Mouse (Mus musculus): ENCODE data around the gene Lamc3. TPM values are rescaled to one million over a fixed set of nuclear protein-coding genes. Genes with fewer than 3 reads are reported as not detected.
"Not testable (repeated sequence)": the region's sequence is repeated elsewhere in the genome, so short reads cannot be mapped to it uniquely, and the experiment has no call there.

The Lamc3 gene
- polyA plus RNA-seq, 1 experiment from 2014 or later: 1.7 TPM

DNA sequence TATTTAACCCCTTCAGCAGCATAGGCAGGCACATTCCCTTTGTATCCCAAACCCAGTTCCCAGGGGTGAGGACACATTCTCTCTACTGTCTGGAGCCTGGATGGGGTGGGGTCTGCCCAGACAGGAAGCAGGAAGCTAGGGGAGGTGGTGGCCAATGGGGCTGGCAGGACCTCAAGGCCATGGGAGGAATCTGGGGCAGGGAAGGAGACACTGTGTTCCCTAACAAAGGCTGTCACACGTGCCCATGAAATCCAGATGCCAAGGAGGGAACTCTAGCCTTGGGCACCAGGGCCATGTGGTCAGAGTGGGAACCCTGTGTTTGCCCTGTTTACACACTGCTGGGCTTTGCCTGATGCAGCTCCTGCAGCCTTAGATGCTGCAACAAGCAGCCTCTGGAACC, 1.8 kb downstream of the Lamc3 start:
- DNase-seq (ENCODE audit: low spot score): no peak
- Histone ChIP-seq H3K4me3 (no peak overlapping the region), H3K4me1 (peaks cover 15% of the 10 kb centered on the region), H3K36me3 (no peaks in the 10 kb centered on the region), H3K27me3 (ENCODE audit: insufficient read depth, poor library complexity, severe bottlenecking) (peaks cover 82% of the 10 kb centered on the region), H3K9me3 (no peaks in the 10 kb centered on the region), H3K27ac (no peak overlapping the region)
- WGBS: 33% methylated on average over 1 of the region's 1 CpGs

GRCm38 (mm10) chr2:31891219-31891618, 4.1 kb downstream of the Lamc3 start:
- no peak overlapping the region for H3K27ac ChIP-seq
- H3K9me3 ChIP-seq: no peaks in the 10 kb centered on the region
- peaks cover 20% of the 10 kb centered on the region for H3K4me1 ChIP-seq
- 81% methylated on average over 2 of the region's 2 CpGs for WGBS
- peaks cover 58% of the 10 kb centered on the region for H3K27me3 ChIP-seq (ENCODE audit: insufficient read depth, poor library complexity, severe bottlenecking)
- no peak for DNase-seq (ENCODE audit: low spot score)
- H3K4me3 ChIP-seq: no peak overlapping the region
- no peaks in the 10 kb centered on the region for H3K36me3 ChIP-seq

DNA sequence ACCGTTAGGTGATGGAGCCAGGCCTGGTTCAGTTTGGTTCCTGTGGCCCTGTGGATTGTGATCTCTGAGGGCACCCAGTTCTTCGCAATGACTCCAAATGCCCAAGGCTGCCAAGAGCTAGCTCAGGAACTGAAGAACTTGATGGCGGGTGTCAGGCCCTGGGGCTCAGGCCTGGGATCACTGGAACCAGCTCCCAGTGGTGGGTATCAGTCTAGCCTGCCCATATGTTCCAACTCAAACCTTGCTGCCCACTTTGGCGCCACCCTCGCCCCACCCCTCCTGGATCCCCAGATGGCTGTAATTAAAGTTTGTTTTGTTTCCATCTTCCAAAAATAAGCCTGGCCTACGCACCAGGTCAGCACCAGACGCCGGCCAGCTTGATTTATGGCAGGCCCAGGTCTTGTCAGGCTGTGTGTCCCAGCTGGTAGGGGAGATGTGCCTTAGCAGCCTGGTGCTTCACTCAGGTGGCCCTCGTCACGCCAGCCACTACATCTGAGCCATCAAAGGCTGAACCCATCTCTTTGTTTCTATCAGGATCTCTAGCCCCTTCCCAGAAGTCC, 6.1 kb downstream of the Lamc3 start:
- DNase-seq (ENCODE audit: low spot score): no peak
- no peaks in the 10 kb centered on the region for H3K36me3 ChIP-seq
- H3K27ac ChIP-seq: no peak overlapping the region; the same call in 1 of the 2 replicates
- H3K4me1 ChIP-seq: peaks cover 11% of the 10 kb centered on the region; the same call in 1 of the 2 replicates
- peaks cover 38% of the 10 kb centered on the region for H3K27me3 ChIP-seq (ENCODE audit: insufficient read depth, poor library complexity, severe bottlenecking)
- H3K4me3 ChIP-seq: no peak overlapping the region
- no peaks in the 10 kb centered on the region for H3K9me3 ChIP-seq
- 72% methylated on average over 10 of the region's 10 CpGs for WGBS

DNA sequence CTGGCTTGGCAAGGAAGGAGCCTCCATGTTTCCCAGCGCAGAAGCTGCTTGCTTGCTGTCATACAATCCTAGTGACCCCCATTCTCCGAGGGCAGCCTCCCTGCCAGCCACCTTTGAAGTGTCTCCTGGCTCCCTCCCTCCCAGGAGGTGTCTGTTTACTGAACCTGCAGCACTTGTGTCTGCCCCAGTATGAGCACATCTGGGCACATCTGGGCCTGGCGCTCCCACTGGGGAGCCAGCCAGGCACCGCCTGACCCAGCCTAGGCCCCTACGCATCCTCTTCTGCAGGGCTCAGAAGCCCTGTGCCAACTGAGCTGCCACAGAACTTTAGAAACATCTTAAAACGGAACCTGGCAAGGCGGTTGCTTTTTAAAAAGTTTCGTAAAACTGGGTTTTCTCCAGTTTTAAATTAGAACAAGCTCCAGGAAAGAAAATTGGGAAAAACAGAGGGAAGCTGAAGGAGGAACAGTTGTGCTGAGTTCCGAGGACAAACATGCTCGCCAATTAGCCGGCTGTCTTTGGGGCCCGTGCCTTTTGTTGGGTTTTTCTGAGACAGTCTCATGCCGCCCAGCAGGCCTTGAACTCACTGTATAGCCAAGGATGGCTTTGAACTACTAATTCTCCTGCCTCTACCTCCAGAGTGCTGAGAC, 7.3 kb downstream of the Lamc3 start:
- 57% methylated on average over 13 of the region's 13 CpGs for WGBS
- Histone ChIP-seq H3K36me3 (no peaks in the 10 kb centered on the region), H3K4me3 (no peak overlapping the region), H3K4me1 (peaks cover 11% of the 10 kb centered on the region; the same call in 1 of the 2 replicates), H3K27me3 (ENCODE audit: insufficient read depth, poor library complexity, severe bottlenecking) (peaks cover 27% of the 10 kb centered on the region), H3K27ac (no peak overlapping the region; the same call in 1 of the 2 replicates), H3K9me3 (no peaks in the 10 kb centered on the region)
- DNase-seq (ENCODE audit: low spot score): no peak

- no peaks in the 10 kb centered on the region for H3K36me3 ChIP-seq
- peaks cover 26% of the 10 kb centered on the region for H3K27me3 ChIP-seq (ENCODE audit: insufficient read depth, poor library complexity, severe bottlenecking)
- 67% methylated on average over 4 of the region's 4 CpGs for WGBS
- no peak overlapping the region for H3K27ac ChIP-seq
- DNase-seq (ENCODE audit: low spot score): no peak
- H3K4me1 ChIP-seq: peaks cover 40% of the 10 kb centered on the region
- no peak overlapping the region for H3K4me3 ChIP-seq
- H3K9me3 ChIP-seq: no peaks in the 10 kb centered on the region
These were observed 13.8 kb downstream of the Lamc3 start for GRCm38 (mm10) chr2:31900932-31901331.

DNA sequence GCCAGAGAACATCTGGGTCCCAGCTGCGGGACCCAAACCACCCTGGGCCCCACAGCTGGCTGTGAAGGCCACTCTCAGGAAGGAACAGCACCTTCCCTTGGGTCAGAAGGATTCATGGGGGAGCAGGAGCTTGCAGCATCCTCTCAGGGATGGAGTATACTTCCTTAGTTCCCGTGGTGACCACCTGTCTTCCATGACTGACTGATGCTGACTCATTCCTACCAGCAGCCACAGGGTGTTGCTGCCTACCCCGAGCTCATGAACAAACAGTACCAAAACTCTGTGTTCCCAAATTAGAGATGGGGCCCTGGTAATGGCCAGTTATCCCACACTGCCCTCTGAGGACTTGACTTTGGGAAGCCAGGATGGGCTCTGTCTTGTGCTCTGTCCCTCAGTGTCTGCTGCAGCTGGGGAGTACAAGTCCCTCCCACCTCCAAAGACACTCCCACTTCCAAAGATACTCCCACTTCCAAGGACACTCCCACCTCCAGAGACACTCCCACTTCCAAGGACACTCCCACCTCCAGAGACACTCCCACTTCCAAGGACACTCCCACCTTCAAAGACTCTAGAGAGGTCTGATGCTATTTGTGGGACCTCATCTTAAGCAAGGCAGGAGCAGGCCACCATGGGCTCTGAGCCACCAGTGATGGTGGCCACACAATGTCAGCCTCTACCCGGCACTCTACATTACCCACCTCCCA, 14.7 kb downstream of the Lamc3 start:
- Histone ChIP-seq H3K27ac (peak overlapping the region; percentile 16; the same call in 1 of the 2 replicates), H3K27me3 (ENCODE audit: insufficient read depth, poor library complexity, severe bottlenecking) (peaks cover 29% of the 10 kb centered on the region), H3K36me3 (no peaks in the 10 kb centered on the region), H3K4me3 (no peak overlapping the region), H3K9me3 (no peaks in the 10 kb centered on the region), H3K4me1 (peaks cover 44% of the 10 kb centered on the region)
- WGBS: 51% methylated on average over 4 of the region's 4 CpGs
- no peak for DNase-seq (ENCODE audit: low spot score)

DNA sequence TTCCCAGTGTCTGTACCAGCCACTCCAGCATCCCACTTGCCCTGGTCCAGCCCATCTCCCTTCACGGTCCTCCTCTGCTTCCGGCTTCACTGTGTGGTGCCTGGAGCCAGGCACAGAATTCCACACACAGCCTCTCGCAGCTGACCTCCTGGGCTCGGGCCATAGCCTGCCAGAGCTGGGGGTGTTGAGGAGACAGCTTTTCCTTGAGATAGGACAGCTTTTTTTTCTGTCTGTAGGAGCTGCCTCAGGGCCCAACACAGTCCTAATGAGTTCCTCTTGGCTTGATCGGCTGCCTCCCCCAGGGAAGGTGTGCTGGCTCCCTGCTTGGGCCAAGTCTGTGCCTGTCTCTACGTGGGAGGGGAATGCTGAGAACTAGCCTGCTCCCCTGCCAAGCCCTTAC, 17.0 kb downstream of the Lamc3 start:
- peak overlapping the region; percentile 69 for H3K27ac ChIP-seq
- no peak overlapping the region for H3K4me3 ChIP-seq
- no peaks in the 10 kb centered on the region for H3K9me3 ChIP-seq
- 13% methylated on average over 6 of the region's 6 CpGs for WGBS
- peaks cover 29% of the 10 kb centered on the region for H3K27me3 ChIP-seq (ENCODE audit: insufficient read depth, poor library complexity, severe bottlenecking)
- peaks cover 41% of the 10 kb centered on the region for H3K4me1 ChIP-seq
- peak; percentile 90 for DNase-seq (ENCODE audit: low spot score)
- no peaks in the 10 kb centered on the region for H3K36me3 ChIP-seq

DNA sequence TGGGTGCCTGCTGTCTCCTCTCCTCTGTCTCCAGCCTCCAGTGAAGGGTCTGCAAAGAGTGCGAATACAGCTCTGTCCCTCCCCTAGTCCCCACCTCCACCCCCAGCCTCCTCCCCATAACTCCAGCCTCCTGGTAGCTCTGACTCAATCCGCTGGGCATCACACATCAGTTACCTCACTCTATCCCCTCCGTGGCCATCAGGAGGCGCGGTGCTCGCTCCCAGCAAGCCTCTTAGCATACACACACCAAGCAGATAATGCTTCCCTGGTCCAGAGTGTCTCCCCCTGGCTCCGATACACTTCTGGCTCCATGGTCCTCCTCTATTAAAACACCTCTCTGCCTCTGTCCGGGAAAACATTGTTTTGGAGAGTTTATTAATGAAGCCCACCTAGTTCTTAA, 17.5 kb downstream of the Lamc3 start:
- H3K27me3 ChIP-seq (ENCODE audit: insufficient read depth, poor library complexity, severe bottlenecking): peaks cover 29% of the 10 kb centered on the region
- peaks cover 41% of the 10 kb centered on the region for H3K4me1 ChIP-seq
- DNase-seq (ENCODE audit: low spot score): peak; percentile 85
- H3K9me3 ChIP-seq: no peaks in the 10 kb centered on the region
- no peak overlapping the region for H3K4me3 ChIP-seq
- H3K27ac ChIP-seq: peak overlapping the region; percentile 69; the same call in 1 of the 2 replicates
- no peaks in the 10 kb centered on the region for H3K36me3 ChIP-seq
- 8% methylated on average over 8 of the region's 8 CpGs for WGBS

- Histone ChIP-seq H3K9me3 (no peaks in the 10 kb centered on the region), H3K27ac (no peak overlapping the region), H3K27me3 (ENCODE audit: insufficient read depth, poor library complexity, severe bottlenecking) (peaks cover 24% of the 10 kb centered on the region), H3K4me3 (no peak overlapping the region), H3K36me3 (no peaks in the 10 kb centered on the region), H3K4me1 (peaks cover 41% of the 10 kb centered on the region)
- DNase-seq (ENCODE audit: low spot score): no peak
- WGBS: 25% methylated on average over 9 of the region's 9 CpGs
These were observed 18.6 kb downstream of the Lamc3 start for GRCm38 (mm10) chr2:31905682-31906081.

GRCm38 (mm10) chr2:31906407-31906806, 19.3 kb downstream of the Lamc3 start:
- Histone ChIP-seq H3K27me3 (ENCODE audit: insufficient read depth, poor library complexity, severe bottlenecking) (peaks cover 21% of the 10 kb centered on the region), H3K4me3 (no peak overlapping the region), H3K27ac (no peak overlapping the region), H3K36me3 (no peaks in the 10 kb centered on the region), H3K4me1 (peaks cover 40% of the 10 kb centered on the region), H3K9me3 (no peaks in the 10 kb centered on the region)
- DNase-seq (ENCODE audit: low spot score): no peak
- 69% methylated on average over 9 of the region's 9 CpGs for WGBS

- H3K4me1 ChIP-seq: no peaks in the 10 kb centered on the region
- H3K27me3 ChIP-seq (ENCODE audit: insufficient read depth, poor library complexity, severe bottlenecking): peaks cover 14% of the 10 kb centered on the region
- H3K36me3 ChIP-seq: no peaks in the 10 kb centered on the region
- H3K27ac ChIP-seq: no peak overlapping the region
- no peak overlapping the region for H3K4me3 ChIP-seq
- no peak for DNase-seq (ENCODE audit: low spot score)
- H3K9me3 ChIP-seq: no peaks in the 10 kb centered on the region
- 68% methylated on average over 4 of the region's 4 CpGs for WGBS
These were observed 25.5 kb downstream of the Lamc3 start for GRCm38 (mm10) chr2:31912575-31912974.

- H3K4me1 ChIP-seq; DNase-seq (ENCODE audit: low spot score); H3K36me3 ChIP-seq; H3K27ac ChIP-seq; H3K9me3 ChIP-seq; H3K4me3 ChIP-seq: not testable (repeated sequence)
- peaks cover 19% of the 10 kb centered on the region for H3K27me3 ChIP-seq (ENCODE audit: insufficient read depth, poor library complexity, severe bottlenecking)
These were observed 27.1 kb downstream of the Lamc3 start for GRCm38 (mm10) chr2:31914213-31914612.

DNA sequence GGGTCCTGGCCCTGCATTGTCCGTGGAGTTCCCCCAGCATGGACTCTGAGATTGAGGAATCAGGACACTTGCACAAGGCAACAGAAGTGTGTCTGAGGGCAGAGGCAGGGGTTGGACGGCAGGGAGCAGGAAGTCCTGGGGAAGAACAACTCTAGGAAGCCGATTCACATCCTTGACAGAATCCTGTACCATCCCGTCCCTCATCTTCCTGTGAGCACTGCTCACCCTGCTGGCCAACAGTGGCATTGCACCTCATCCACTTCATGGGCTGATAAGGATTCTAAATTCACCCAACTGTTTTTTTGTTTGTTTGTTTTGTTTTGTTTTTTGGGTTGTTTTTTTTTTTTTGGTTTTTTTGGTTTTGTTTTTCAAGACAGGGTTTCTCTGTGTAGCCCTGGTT, 28.0 kb downstream of the Lamc3 start:
- H3K27me3 ChIP-seq (ENCODE audit: insufficient read depth, poor library complexity, severe bottlenecking): peaks cover 23% of the 10 kb centered on the region
- no peak overlapping the region for H3K4me3 ChIP-seq
- no peak overlapping the region for H3K27ac ChIP-seq
- H3K36me3 ChIP-seq: no peaks in the 10 kb centered on the region
- no peaks in the 10 kb centered on the region for H3K9me3 ChIP-seq
- WGBS: 23% methylated on average over 4 of the region's 4 CpGs
- no peak for DNase-seq (ENCODE audit: low spot score)
- no peaks in the 10 kb centered on the region for H3K4me1 ChIP-seq
